Mouse (Mus musculus): ENCODE data around the gene Gucd1. TPM values are rescaled to one million over a fixed set of nuclear protein-coding genes. Genes with fewer than 3 reads are reported as not detected.
"Not testable (repeated sequence)": the region's sequence is repeated elsewhere in the genome, so short reads cannot be mapped to it uniquely, and the experiment has no call there.

Gucd1 gene
- total RNA-seq, 2 experiments from 2014 or later: 43.8 to 45.5 TPM

GRCm38 (mm10) chr10:75407741-75408140 lies 110.0 kb downstream of the Gucd1 start:
- no peak for DNase-seq
- intact Hi-C loops (cut with DNase I): no loop called here

- DNase-seq: peak; percentile 66 to 71
- intact Hi-C loops (cut with DNase I): no loop called here
Measured at GRCm38 (mm10) chr10:75406755-75407154, 111.0 kb downstream of the Gucd1 start.

- no peak for DNase-seq
- intact Hi-C loops (cut with DNase I): no loop called here
Measured at GRCm38 (mm10) chr10:75405916-75406315, 111.9 kb downstream of the Gucd1 start.

GRCm38 (mm10) chr10:75400958-75401357 lies 116.8 kb downstream of the Gucd1 start, which contains the start of gene Upb1:
Gene Upb1, plus strand, starts transcription at chr10:75401115.
- no peak for DNase-seq
- intact Hi-C loops (cut with DNase I): no loop called here

- intact Hi-C loops (cut with DNase I): loop anchor here (5.0 kb wide), 1 partner anchor 90 kb away; no protein-coding TSS in a partner anchor
- peak; percentile 49 to 56 for DNase-seq
Measured at GRCm38 (mm10) chr10:75396966-75397365, 120.8 kb downstream of the Gucd1 start.

GRCm38 (mm10) chr10:75394796-75395195 lies 123.0 kb downstream of the Gucd1 start:
- intact Hi-C loops (cut with DNase I): loop anchor here (5.0 kb wide), 2 partner anchors 43 to 93 kb away; no protein-coding TSS in a partner anchor

GRCm38 (mm10) chr10:75390832-75391231 lies 126.9 kb downstream of the Gucd1 start:
- DNase-seq: no peak
- intact Hi-C loops (cut with DNase I): loop anchor here (2.0 to 5.0 kb wide), 4 partner anchors 46 to 208 kb away; no protein-coding TSS in a partner anchor

More at GRCm38 (mm10) chr10:75394796-75395195, 123.0 kb downstream of the Gucd1 start:
- DNase-seq: no peak

GRCm38 (mm10) chr10:75390156-75390555 lies 127.6 kb downstream of the Gucd1 start:
- DNase-seq: no peak
- intact Hi-C loops (cut with DNase I): loop anchor here (2.0 to 5.0 kb wide), 4 partner anchors 47 to 207 kb away; no protein-coding TSS in a partner anchor

GRCm38 (mm10) chr10:75378688-75379087 lies 139.1 kb downstream of the Gucd1 start:
- intact Hi-C loops (cut with DNase I): no loop called here
- DNase-seq: peak in 1 of 2 experiments; percentile 41

- peak; percentile 47 to 52 for DNase-seq
- intact Hi-C loops (cut with DNase I): not testable (repeated sequence)
Measured at GRCm38 (mm10) chr10:75373655-75374351, 144.0 kb downstream of the Gucd1 start.

- DNase-seq: no peak
- intact Hi-C loops (cut with DNase I): no loop called here
Measured at GRCm38 (mm10) chr10:75365231-75365633, 152.5 kb downstream of the Gucd1 start.

GRCm38 (mm10) chr10:75364796-75365195 lies 153.0 kb downstream of the Gucd1 start:
- no peak for DNase-seq
- intact Hi-C loops (cut with DNase I): no loop called here

- peak; percentile 56 to 58 for DNase-seq
- intact Hi-C loops (cut with DNase I): not testable (repeated sequence)
Measured at GRCm38 (mm10) chr10:75364214-75364690, 153.5 kb downstream of the Gucd1 start.

- intact Hi-C loops (cut with DNase I): no loop called here
- DNase-seq: no peak
Measured at GRCm38 (mm10) chr10:75355341-75355740, 162.4 kb downstream of the Gucd1 start.

GRCm38 (mm10) chr10:75353838-75354241 lies 163.9 kb downstream of the Gucd1 start:
- DNase-seq; intact Hi-C loops (cut with DNase I): not testable (repeated sequence)

- intact Hi-C loops (cut with DNase I): no loop called here
- DNase-seq: no peak
Measured at GRCm38 (mm10) chr10:75352541-75352940, 165.2 kb downstream of the Gucd1 start.

GRCm38 (mm10) chr10:75350564-75350963 lies 167.2 kb downstream of the Gucd1 start:
- DNase-seq: no peak
- intact Hi-C loops (cut with DNase I): no loop called here

GRCm38 (mm10) chr10:75345265-75345664 lies 172.5 kb downstream of the Gucd1 start:
- intact Hi-C loops (cut with DNase I): no loop called here

GRCm38 (mm10) chr10:75344563-75344962 lies 173.2 kb downstream of the Gucd1 start:
- DNase-seq: not testable (repeated sequence)

More at GRCm38 (mm10) chr10:75345265-75345664, 172.5 kb downstream of the Gucd1 start:
- DNase-seq: peak; percentile 52 to 56

GRCm38 (mm10) chr10:75341936-75342335 lies 175.8 kb downstream of the Gucd1 start:
- no peak for DNase-seq
- intact Hi-C loops (cut with DNase I): no loop called here

More at GRCm38 (mm10) chr10:75344563-75344962, 173.2 kb downstream of the Gucd1 start:
- intact Hi-C loops (cut with DNase I): not testable (repeated sequence)

- DNase-seq: no peak
- intact Hi-C loops (cut with DNase I): no loop called here
Measured at GRCm38 (mm10) chr10:75339377-75339776, 178.4 kb downstream of the Gucd1 start.

- intact Hi-C loops (cut with DNase I): no loop called here
- DNase-seq: no peak
Measured at GRCm38 (mm10) chr10:75338852-75339251, 178.9 kb downstream of the Gucd1 start.

Measured in heart, postnatal 14 days (tissue).